Mouse (Mus musculus): ENCODE data around the gene Npcd. TPM values are rescaled to one million over a fixed set of nuclear protein-coding genes. Genes with fewer than 3 reads are reported as not detected.

The Npcd gene
- total and polyA plus RNA-seq, 3 experiments: 0.29 to 0.31 (median 0.30) TPM

- intact Hi-C loops (cut with DNase I): loop anchor here (1.0 to 5.0 kb wide), 4 partner anchors 44 to 247 kb away; no protein-coding TSS in a partner anchor
- Histone ChIP-seq H3K4me3 (no peak overlapping the region), H3K27ac (peak overlapping the region; percentile 19; the same call in 1 of the 2 replicates), H3K79me2 (replicated peaks; ENCODE audit: control insufficient read depth, insufficient read depth, low read length) (no peaks in the 10 kb centered on the region), H3K4me1 (ENCODE audit: control insufficient read depth, insufficient read depth, low read length) (peaks cover 1% of the 10 kb centered on the region; the same call in 1 of the 2 replicates), H3K36me3 (ENCODE audit: control insufficient read depth, insufficient read depth, low read length) (no peaks in the 10 kb centered on the region), H3K9ac (ENCODE audit: low read depth, low read length) (no peak overlapping the region), H3K27me3 (ENCODE audit: control insufficient read depth, insufficient read depth, low read length) (no peaks in the 10 kb centered on the region)
- TF ChIP-seq EP300 (IDR thresholded peaks at IDR 0.05; ENCODE audit: insufficient read depth, low read depth, low read length): no peak
- no peak for TF ChIP-seq CTCF (IDR thresholded peaks at IDR 0.05)
- TF ChIP-seq POLR2A (IDR thresholded peaks at IDR 0.05; ENCODE audit: insufficient read depth, low read depth, low read length): no peak
- DNase-seq: no peak
- WGBS: 65% methylated on average over 9 of the region's 9 CpGs
Observed at GRCm38 (mm10) chr15:79834881-79835260, 834 bp upstream of the Npcd start.

GRCm38 (mm10) chr15:79833251-79834050 lies 586 bp downstream of the Npcd start:
- no peaks in the 10 kb centered on the region for H3K27me3 ChIP-seq (ENCODE audit: control insufficient read depth, insufficient read depth, low read length)
- H3K4me1 ChIP-seq (ENCODE audit: control insufficient read depth, insufficient read depth, low read length): peaks cover 1% of the 10 kb centered on the region; the same call in 1 of the 2 replicates
- peak overlapping the region; percentile 89 for H3K4me3 ChIP-seq
- DNase-seq: peak; percentile 43 to 62
- peak overlapping the region; percentile 87 for H3K9ac ChIP-seq (ENCODE audit: low read depth, low read length)
- H3K27ac ChIP-seq: peak overlapping the region; percentile 88
- intact Hi-C loops (cut with DNase I): loop anchor here (1.0 to 5.0 kb wide), 4 partner anchors 46 to 249 kb away; no protein-coding TSS in a partner anchor
- 2% methylated on average over 41 of the region's 41 CpGs for WGBS
- no peaks in the 10 kb centered on the region for H3K36me3 ChIP-seq (ENCODE audit: control insufficient read depth, insufficient read depth, low read length)
- no peak for TF ChIP-seq EP300 (IDR thresholded peaks at IDR 0.05; ENCODE audit: insufficient read depth, low read depth, low read length)
- TF ChIP-seq CTCF (IDR thresholded peaks at IDR 0.05): no peak
- TF ChIP-seq POLR2A (IDR thresholded peaks at IDR 0.05; ENCODE audit: insufficient read depth, low read depth, low read length): no peak
- H3K79me2 ChIP-seq (replicated peaks; ENCODE audit: control insufficient read depth, insufficient read depth, low read length): no peaks in the 10 kb centered on the region

- no peak overlapping the region for H3K9ac ChIP-seq (ENCODE audit: low read depth, low read length)
- no peak overlapping the region for H3K27ac ChIP-seq
- no peaks in the 10 kb centered on the region for H3K27me3 ChIP-seq (ENCODE audit: control insufficient read depth, insufficient read depth, low read length)
- WGBS: 39% methylated on average over 18 of the region's 18 CpGs
- no peak overlapping the region for H3K4me3 ChIP-seq
- DNase-seq: peak; percentile 69 to 80
- TF ChIP-seq EP300 (IDR thresholded peaks at IDR 0.05; ENCODE audit: insufficient read depth, low read depth, low read length): peak; percentile 77
- TF ChIP-seq POLR2A (IDR thresholded peaks at IDR 0.05; ENCODE audit: insufficient read depth, low read depth, low read length): 0 out of 2 replicates have a peak, but pooled peaks have one; percentile 24
- peak; percentile 92 for TF ChIP-seq CTCF (IDR thresholded peaks at IDR 0.05)
- peaks cover 1% of the 10 kb centered on the region; the same call in 1 of the 2 replicates for H3K4me1 ChIP-seq (ENCODE audit: control insufficient read depth, insufficient read depth, low read length)
- intact Hi-C loops (cut with DNase I): loop anchor here (1.0 to 5.0 kb wide), 3 partner anchors 51 to 250 kb away; no protein-coding TSS in a partner anchor
- no peaks in the 10 kb centered on the region for H3K36me3 ChIP-seq (ENCODE audit: control insufficient read depth, insufficient read depth, low read length)
- H3K79me2 ChIP-seq (replicated peaks; ENCODE audit: control insufficient read depth, insufficient read depth, low read length): no peaks in the 10 kb centered on the region
Observed at GRCm38 (mm10) chr15:79832064-79832900, 1.8 kb downstream of the Npcd start.

GRCm38 (mm10) chr15:79830388-79830787 lies 3.6 kb downstream of the Npcd start:
- H3K4me1 ChIP-seq (ENCODE audit: control insufficient read depth, insufficient read depth, low read length): peaks cover 1% of the 10 kb centered on the region; the same call in 1 of the 2 replicates
- intact Hi-C loops (cut with DNase I): loop anchor here (2.0 to 5.0 kb wide), 3 partner anchors 84 to 252 kb away; no protein-coding TSS in a partner anchor
- no peak overlapping the region for H3K4me3 ChIP-seq
- DNase-seq: peak; percentile 71 to 75
- TF ChIP-seq CTCF (IDR thresholded peaks at IDR 0.05) (peak; percentile 98), POLR2A (IDR thresholded peaks at IDR 0.05; ENCODE audit: insufficient read depth, low read depth, low read length) (no peak), EP300 (IDR thresholded peaks at IDR 0.05; ENCODE audit: insufficient read depth, low read depth, low read length) (peak; percentile 41; the same call in 1 of the 2 replicates)
- H3K9ac ChIP-seq (ENCODE audit: low read depth, low read length): no peak overlapping the region
- no peaks in the 10 kb centered on the region for H3K79me2 ChIP-seq (replicated peaks; ENCODE audit: control insufficient read depth, insufficient read depth, low read length)
- 8% methylated on average over 4 of the region's 4 CpGs for WGBS
- no peaks in the 10 kb centered on the region for H3K36me3 ChIP-seq (ENCODE audit: control insufficient read depth, insufficient read depth, low read length)
- no peak overlapping the region for H3K27ac ChIP-seq
- H3K27me3 ChIP-seq (ENCODE audit: control insufficient read depth, insufficient read depth, low read length): no peaks in the 10 kb centered on the region

GRCm38 (mm10) chr15:79829431-79829830 lies 4.6 kb downstream of the Npcd start:
- Histone ChIP-seq H3K36me3 (ENCODE audit: control insufficient read depth, insufficient read depth, low read length) (no peaks in the 10 kb centered on the region), H3K4me3 (no peak overlapping the region), H3K9ac (ENCODE audit: low read depth, low read length) (no peak overlapping the region), H3K4me1 (ENCODE audit: control insufficient read depth, insufficient read depth, low read length) (peaks cover 1% of the 10 kb centered on the region; the same call in 1 of the 2 replicates), H3K27me3 (ENCODE audit: control insufficient read depth, insufficient read depth, low read length) (no peaks in the 10 kb centered on the region), H3K27ac (no peak overlapping the region), H3K79me2 (replicated peaks; ENCODE audit: control insufficient read depth, insufficient read depth, low read length) (no peaks in the 10 kb centered on the region)
- 90% methylated on average over 5 of the region's 5 CpGs for WGBS
- no peak for TF ChIP-seq CTCF (IDR thresholded peaks at IDR 0.05)
- no peak for TF ChIP-seq EP300 (IDR thresholded peaks at IDR 0.05; ENCODE audit: insufficient read depth, low read depth, low read length)
- no peak for TF ChIP-seq POLR2A (IDR thresholded peaks at IDR 0.05; ENCODE audit: insufficient read depth, low read depth, low read length)
- no peak for DNase-seq
- intact Hi-C loops (cut with DNase I): no loop called here

Measured in heart, adult 2 months (tissue).